Comparison of ENCODE assay signal across 14 mouse cellular contexts in the genomic region with DNA sequence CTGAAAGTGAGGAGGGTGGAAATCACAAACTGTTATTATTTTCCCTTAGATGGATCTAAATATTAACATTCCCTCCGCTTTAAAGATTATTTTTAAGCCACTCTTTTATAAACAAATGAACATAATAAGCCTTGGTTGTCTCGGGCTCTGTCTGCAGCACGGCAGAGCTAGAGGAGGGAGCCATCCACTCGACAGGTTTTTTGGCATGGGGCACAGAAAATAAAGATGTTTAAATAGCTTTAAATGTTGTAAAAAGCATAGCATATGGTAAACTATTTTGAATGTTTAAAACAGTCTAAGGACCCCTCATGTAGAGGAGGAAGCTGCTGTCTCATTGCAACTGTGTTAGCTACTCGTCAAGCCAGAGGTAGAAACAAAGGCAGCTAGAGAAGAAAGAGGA.
"Had no signal": no experiment of that assay in that cellular context is flagged by ENCODE, and none has a peak within 500 bp of the region (broad histone marks: within the 10 kb centered on the region; RNA-seq: fewer than 3 reads in every experiment).

No protein-coding gene starts in this region.

- H3K9me3 ChIP-seq: kidney, embryonic 15.5 days; limb, embryonic 15.5 days; liver, embryonic 12.5 days; midbrain, embryonic 12.5 days; neural tube, embryonic 13.5 days had no signal

- H3K27ac ChIP-seq: kidney, embryonic 15.5 days; left cerebral cortex, adult 2 months; limb, embryonic 15.5 days; liver, embryonic 12.5 days; midbrain, embryonic 12.5 days; neural tube, embryonic 13.5 days had no signal

- H3K9ac ChIP-seq: kidney, embryonic 15.5 days; limb, embryonic 15.5 days; liver, embryonic 12.5 days; midbrain, embryonic 12.5 days; neural tube, embryonic 13.5 days had no signal

- H3K27me3 ChIP-seq: kidney, embryonic 15.5 days; limb, embryonic 15.5 days; liver, embryonic 12.5 days; midbrain, embryonic 12.5 days; neural tube, embryonic 13.5 days had no signal

- H3K4me3 ChIP-seq: kidney, embryonic 15.5 days; left cerebral cortex, adult 2 months; limb, embryonic 15.5 days; liver, embryonic 12.5 days; midbrain, embryonic 12.5 days; neural tube, embryonic 13.5 days had no signal

- ATAC-seq: liver, embryonic 12.5 days; midbrain, embryonic 16.5 days had no signal

- H3K4me2 ChIP-seq: kidney, embryonic 15.5 days; limb, embryonic 15.5 days; liver, embryonic 12.5 days; midbrain, embryonic 12.5 days; neural tube, embryonic 13.5 days had no signal

- DNase-seq: kidney, postnatal 14 days; lung, postnatal 14 days; retina, postnatal 1 day; right cerebral cortex, postnatal 4 days; spleen, adult 18-20 months; thymus, adult 2 months; thymus, postnatal 25 days had no signal

- H3K36me3 ChIP-seq: kidney, embryonic 15.5 days; limb, embryonic 15.5 days; liver, embryonic 12.5 days; midbrain, embryonic 12.5 days; neural tube, embryonic 13.5 days had no signal

- H3K4me1 ChIP-seq: liver, embryonic 12.5 days had no signal
